Mouse (Mus musculus): Measurements from ENCODE around the gene Chrna7.

DNA sequence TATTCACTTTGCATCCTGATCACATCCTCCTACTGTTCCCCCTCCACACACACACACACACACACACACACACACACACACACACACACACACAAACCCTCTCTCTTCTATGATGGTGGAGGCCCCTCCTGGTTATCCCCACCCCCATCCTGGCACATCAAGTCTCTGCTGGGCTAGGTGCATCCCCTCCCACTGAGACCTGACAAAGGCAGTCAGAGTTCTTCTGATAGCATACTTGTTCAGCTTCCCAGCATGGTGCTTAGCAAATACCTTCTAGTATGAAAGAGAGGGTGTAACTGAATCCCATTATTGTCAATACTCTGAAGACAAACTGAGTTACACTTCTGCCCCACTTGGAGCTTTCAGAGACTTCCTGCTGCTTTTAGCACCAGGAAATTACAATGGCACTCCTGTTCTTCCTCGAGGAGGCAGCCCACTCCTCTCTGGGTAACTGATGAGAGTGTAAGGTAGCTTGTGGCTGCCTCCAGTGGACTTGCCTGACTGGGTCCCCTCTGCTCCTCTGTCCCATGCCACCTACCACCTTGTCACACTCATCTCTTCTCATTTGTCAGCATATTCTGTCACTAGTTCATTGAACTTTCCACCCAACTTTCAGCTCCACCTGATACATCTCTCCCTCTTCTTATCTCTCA is 127.9 kb downstream of the Chrna7 start:
- TF ChIP-seq CTCF (IDR thresholded peaks at IDR 0.05; ENCODE audit: low read depth, low read length) = no peak
- TF ChIP-seq POLR2A (IDR thresholded peaks at IDR 0.05; ENCODE audit: extremely low read depth, insufficient read depth, low read length) = no peak
